7 mouse cellular contexts compared by ENCODE assay signal in genomic region chr10:13913689-13914088, GRCm38 (mm10). TPM values are rescaled to one million over a fixed set of nuclear protein-coding genes. Genes with fewer than 3 reads are reported as not detected.
A peak's percentile ranks its signal among the peaks of the same experiment; 100 is the strongest.
DNase-seq lines count a peak whose midpoint lies in the region; ATAC-seq and TF ChIP-seq lines count a peak whose summit lies in the region.

No protein-coding gene starts in this region.

- H3K27ac ChIP-seq in intestine, postnatal 0 days (ENCODE audit: low read depth, low read length) = no peak overlapping the region
- H3K27ac ChIP-seq in intestine, embryonic 15.5 days = no peak overlapping the region
- H3K27ac ChIP-seq in CH12.LX (ENCODE audit: insufficient read depth, low read depth) = no peak overlapping the region

- no peak overlapping the region for H3K9ac ChIP-seq in intestine, postnatal 0 days (ENCODE audit: low read depth, low read length)
- no peak overlapping the region for H3K9ac ChIP-seq in intestine, embryonic 15.5 days
- H3K9ac ChIP-seq in CH12.LX (ENCODE audit: insufficient read depth, low read depth) = no peak overlapping the region

- H3K27me3 ChIP-seq in intestine, postnatal 0 days (replicated peaks; ENCODE audit: control insufficient read depth, insufficient read depth, low read length) = no peaks in the 10 kb centered on the region
- H3K27me3 ChIP-seq in intestine, embryonic 15.5 days (replicated peaks) = no peaks in the 10 kb centered on the region
- no peaks in the 10 kb centered on the region for H3K27me3 ChIP-seq in CH12.LX (replicated peaks)

- H3K4me3 ChIP-seq in intestine, postnatal 0 days (ENCODE audit: low read depth, low read length) = no peak overlapping the region
- no peak overlapping the region for H3K4me3 ChIP-seq in intestine, embryonic 15.5 days (replicated peaks)
- no peak overlapping the region for H3K4me3 ChIP-seq in CH12.LX (replicated peaks in 1 of 3; ENCODE audit: low read depth in 2 of 3, low read length in 2 of 3, poor library complexity in 1 of 3)

- H3K79me2 ChIP-seq in CH12.LX (replicated peaks; ENCODE audit: control insufficient read depth, extremely low read depth, insufficient read depth, poor library complexity, severe bottlenecking) = no peaks in the 10 kb centered on the region

- H3K4me2 ChIP-seq in intestine, postnatal 0 days (replicated peaks; ENCODE audit: low read depth) = no peak overlapping the region
- H3K4me2 ChIP-seq in intestine, embryonic 15.5 days (replicated peaks) = no peak overlapping the region
- H3K4me2 ChIP-seq in CH12.LX (ENCODE audit: insufficient read depth, low read depth, poor library complexity, severe bottlenecking) = no peak overlapping the region

- TF ChIP-seq POLR2A in CH12.LX (IDR thresholded peaks at IDR 0.05; ENCODE audit: low read depth, low read length) = no peak

- dilution Hi-C loops in CH12.LX (cut with MboI; ENCODE audit: extremely low pct_ligation_motif_present, extremely low pct_unique_long_range_greater_than_20kb, low sequenced_read_pairs) = no loop called here

- H3K36me3 ChIP-seq in intestine, postnatal 0 days (ENCODE audit: control insufficient read depth, insufficient read depth) = no peaks in the 10 kb centered on the region
- H3K36me3 ChIP-seq in intestine, embryonic 15.5 days = no peaks in the 10 kb centered on the region
- H3K36me3 ChIP-seq in CH12.LX (replicated peaks in 1 of 2; ENCODE audit: control insufficient read depth in 1 of 2, insufficient read depth in 1 of 2, low read length in 1 of 2) = no peaks in the 10 kb centered on the region

- TF ChIP-seq EP300 in CH12.LX (IDR thresholded peaks at IDR 0.05; ENCODE audit: low read length) = no peak

- no peaks in the 10 kb centered on the region for H3K4me1 ChIP-seq in intestine, postnatal 0 days (replicated peaks; ENCODE audit: control insufficient read depth, insufficient read depth, low read length)
- 0 out of 2 replicates have a peak, but pooled peaks cover 2% of the 10 kb centered on the region for H3K4me1 ChIP-seq in intestine, embryonic 15.5 days (replicated peaks)
- peaks cover 6% of the 10 kb centered on the region in 2 experiments; a peak in 3 of 4 replicates for H3K4me1 ChIP-seq in CH12.LX (ENCODE audit: control insufficient read depth in 1 of 2, insufficient read depth in 2 of 2)

- peak; percentile 14 for DNase-seq in CH12.LX (ENCODE audit: extremely low read depth)
- peak; percentile 9 to 38 for DNase-seq in adrenal gland, postnatal 36 days
- peak; percentile 26 for DNase-seq in lung, postnatal 14 days
- no peak for DNase-seq in right cerebral cortex, postnatal 36 days (ENCODE audit: low spot score in 2 of 2)

- H3K9me3 ChIP-seq in intestine, postnatal 0 days (ENCODE audit: control insufficient read depth) = no peaks in the 10 kb centered on the region
- H3K9me3 ChIP-seq in intestine, embryonic 15.5 days = no peaks in the 10 kb centered on the region
- H3K9me3 ChIP-seq in CH12.LX (replicated peaks; ENCODE audit: low read length) = no peaks in the 10 kb centered on the region

- TF ChIP-seq RAD21 in CH12.LX (IDR thresholded peaks at IDR 0.05; ENCODE audit: low read depth, low read length) = peak; percentile 65

- peak; percentile 51 for TF ChIP-seq CTCF in intestine, postnatal 0 days (IDR thresholded peaks at IDR 0.05; ENCODE audit: low read depth)
- peak in 1 of 2 experiments; percentile 65; a peak in 2 of 4 replicates for TF ChIP-seq CTCF in CH12.LX (conservative IDR thresholded peaks at IDR 0.05 in 1 of 2, IDR thresholded peaks at IDR 0.05 in 1 of 2; ENCODE audit: low read depth in 2 of 2, low read length in 2 of 2)

- in situ Hi-C loops in CH12.LX (cut with MboI; ENCODE audit: low pct_ligation_motif_present, low pct_unique_long_range_greater_than_20kb, low sequenced_read_pairs) = no loop called here

- no peak for ATAC-seq in intestine, postnatal 0 days
- no peak for ATAC-seq in intestine, embryonic 15.5 days
- no peak for ATAC-seq in erythroid progenitor cell, adult 5-6 weeks (replicated peaks; ENCODE audit: low FRiP score, poor library complexity, severe bottlenecking)

TF ChIP-seq in CH12.LX, 34 proteins besides CTCF, POLR2A, EP300 and RAD21:
- TF ChIP-seq SMC3 (IDR thresholded peaks at IDR 0.05; ENCODE audit: low read depth, low read length) = peak; percentile 69
- TF ChIP-seq HCFC1 (IDR thresholded peaks at IDR 0.05; ENCODE audit: low read depth, low read length) = no peak

RNA-seq across cellular contexts. Expression of gene Aig1, which starts 44.9 kb away (rescaled TPM):
- 88.3 and 92.9 TPM in 2 replicates for polyA plus RNA-seq in intestine, postnatal 0 days (2015; fragmentation: Nextera tagmentation; extraction: Ambion mirVana)
- polyA plus RNA-seq in intestine, embryonic 15.5 days (2015; fragmentation: Nextera tagmentation; extraction: Ambion mirVana) = 82.3 and 90.4 TPM in 2 replicates
- total RNA-seq in CH12.LX (2012; rRNA removed) (7.0 and 10.8 TPM in 2 replicates), CH12.LX (2014; rRNA removed) (1.2 and 1.6 TPM in 2 replicates)
- polyA plus RNA-seq in CH12.LX (2012; ENCODE audit: insufficient read length, low read depth) = 1.8 and 2.4 TPM in 2 replicates
- 10 to 100 TPM; 22.5 to 36.0 TPM for total RNA-seq in adrenal gland, postnatal 36 days (2021)
- total RNA-seq in erythroid progenitor cell, adult 5-6 weeks (2015; ENCODE audit: low replicate concordance) = 3.6 and 5.4 TPM in 2 replicates
- 2.0 and 6.9 TPM in 2 replicates for total RNA-seq in erythroid progenitor cell, adult 5-6 weeks (2017; ENCODE audit: low replicate concordance)

RNA-seq across cellular contexts. Expression of gene Hivep2, which starts 52.2 kb away (rescaled TPM):
- 3.5 and 3.8 TPM in 2 replicates for polyA plus RNA-seq in intestine, postnatal 0 days (2015; fragmentation: Nextera tagmentation; extraction: Ambion mirVana)
- 3.6 and 5.2 TPM in 2 replicates for polyA plus RNA-seq in intestine, embryonic 15.5 days (2015; fragmentation: Nextera tagmentation; extraction: Ambion mirVana)
- total RNA-seq in CH12.LX (2012; rRNA removed) (1.8 and 2.7 TPM in 2 replicates), CH12.LX (2014; rRNA removed) (0.59 and 0.77 TPM in 2 replicates)
- polyA plus RNA-seq in CH12.LX (2012; ENCODE audit: insufficient read length, low read depth) = 1.1 and 1.4 TPM in 2 replicates
- total RNA-seq in adrenal gland, postnatal 36 days (2021) = 10 to 100 TPM; 33.7 to 35.1 TPM
- total RNA-seq in erythroid progenitor cell, adult 5-6 weeks (2015; ENCODE audit: low replicate concordance) = 4.3 and 4.6 TPM in 2 replicates
- total RNA-seq in erythroid progenitor cell, adult 5-6 weeks (2017; ENCODE audit: low replicate concordance) = 1.3 and 1.5 TPM in 2 replicates

Comparison
In these comparisons a context has a peak if more than half of its experiments do, and no peak if none do; other contexts are left out.
1. DNase-seq: peak in CH12.LX (single experiment), adrenal gland, postnatal 36 days (2 of 2) and lung, postnatal 14 days (single experiment); none in right cerebral cortex, postnatal 36 days (0 of 2).
2. RNA of gene Hivep2, which starts 52.2 kb away (total RNA-seq): 33.7 to 35.1 TPM in adrenal gland, postnatal 36 days; 1.3 to 4.6 TPM in erythroid progenitor cell, adult 5-6 weeks and 0.59 to 2.7 TPM in CH12.LX; every median in the first group is over 4 times any median in the second.